Mouse (Mus musculus): Measurements from ENCODE around the gene Col6a5. TPM values are rescaled to one million over a fixed set of nuclear protein-coding genes. Genes with fewer than 3 reads are reported as not detected.

The Col6a5 gene
- polyA plus RNA-seq, 1 experiment from 2014 or later, result 0.16 TPM

GRCm38 (mm10) chr9:105967976-105968375 lies 7.5 kb upstream of the Col6a5 start:
- Histone ChIP-seq H3K4me1 (replicated peaks; ENCODE audit: insufficient read depth, low read length) (no peaks in the 10 kb centered on the region), H3K4me3 (replicated peaks; ENCODE audit: low read depth, low read length) (no peak overlapping the region), H3K9ac (ENCODE audit: low read depth, low read length) (no peak overlapping the region), H3K9me3 (replicated peaks; ENCODE audit: low read length) (no peaks in the 10 kb centered on the region), H3K27ac (no peak overlapping the region), H3K27me3 (ENCODE audit: insufficient read depth, low read length) (no peaks in the 10 kb centered on the region), H3K4me2 (ENCODE audit: low read length) (no peak overlapping the region), H3K36me3 (ENCODE audit: insufficient read depth, low read length) (no peaks in the 10 kb centered on the region)
- ATAC-seq (replicated peaks; ENCODE audit: low FRiP score, low read depth) (no peak), DNase-seq (ENCODE audit: low spot score) (no peak)
- 78% methylated on average over 5 of the region's 5 CpGs for WGBS
- no peak for TF ChIP-seq CTCF (IDR thresholded peaks at IDR 0.05; ENCODE audit: low read depth)

- Histone ChIP-seq H3K36me3 (ENCODE audit: insufficient read depth, low read length) (no peaks in the 10 kb centered on the region), H3K4me1 (replicated peaks; ENCODE audit: insufficient read depth, low read length) (no peaks in the 10 kb centered on the region), H3K27me3 (ENCODE audit: insufficient read depth, low read length) (no peaks in the 10 kb centered on the region), H3K27ac (no peak overlapping the region), H3K4me3 (replicated peaks; ENCODE audit: low read depth, low read length) (no peak overlapping the region), H3K9ac (ENCODE audit: low read depth, low read length) (no peak overlapping the region), H3K9me3 (replicated peaks; ENCODE audit: low read length) (no peaks in the 10 kb centered on the region), H3K4me2 (ENCODE audit: low read length) (no peak overlapping the region)
- DNase-seq (ENCODE audit: low spot score) (no peak), ATAC-seq (replicated peaks; ENCODE audit: low FRiP score, low read depth) (no peak)
- WGBS, result 59% methylated on average over 1 of the region's 1 CpGs
- no peak for TF ChIP-seq CTCF (IDR thresholded peaks at IDR 0.05; ENCODE audit: low read depth)
Measured at GRCm38 (mm10) chr9:105959116-105959515, 1.3 kb downstream of the Col6a5 start.

- no peak for DNase-seq (ENCODE audit: low spot score)
- no peak overlapping the region for H3K4me2 ChIP-seq (ENCODE audit: low read length)
- no peaks in the 10 kb centered on the region for H3K36me3 ChIP-seq (ENCODE audit: insufficient read depth, low read length)
- ATAC-seq (replicated peaks; ENCODE audit: low FRiP score, low read depth), result no peak
- no peaks in the 10 kb centered on the region for H3K27me3 ChIP-seq (ENCODE audit: insufficient read depth, low read length)
- no peaks in the 10 kb centered on the region for H3K9me3 ChIP-seq (replicated peaks; ENCODE audit: low read length)
- H3K9ac ChIP-seq (ENCODE audit: low read depth, low read length), result no peak overlapping the region
- H3K27ac ChIP-seq, result no peak overlapping the region
- 86% methylated on average over 1 of the region's 1 CpGs for WGBS
- no peak for TF ChIP-seq CTCF (IDR thresholded peaks at IDR 0.05; ENCODE audit: low read depth)
- no peak overlapping the region for H3K4me3 ChIP-seq (replicated peaks; ENCODE audit: low read depth, low read length)
- no peaks in the 10 kb centered on the region for H3K4me1 ChIP-seq (replicated peaks; ENCODE audit: insufficient read depth, low read length)
Measured at GRCm38 (mm10) chr9:105949755-105950154, 10.7 kb downstream of the Col6a5 start.

GRCm38 (mm10) chr9:105947577-105947976 lies 12.9 kb downstream of the Col6a5 start:
- H3K9me3 ChIP-seq (replicated peaks; ENCODE audit: low read length), result no peaks in the 10 kb centered on the region
- DNase-seq (ENCODE audit: low spot score) (no peak), ATAC-seq (replicated peaks; ENCODE audit: low FRiP score, low read depth) (no peak)
- no peak overlapping the region for H3K4me3 ChIP-seq (replicated peaks; ENCODE audit: low read depth, low read length)
- WGBS, result 60% methylated on average over 3 of the region's 3 CpGs
- TF ChIP-seq CTCF (IDR thresholded peaks at IDR 0.05; ENCODE audit: low read depth), result no peak
- H3K27me3 ChIP-seq (ENCODE audit: insufficient read depth, low read length), result no peaks in the 10 kb centered on the region
- H3K4me1 ChIP-seq (replicated peaks; ENCODE audit: insufficient read depth, low read length), result no peaks in the 10 kb centered on the region
- no peak overlapping the region for H3K27ac ChIP-seq
- H3K36me3 ChIP-seq (ENCODE audit: insufficient read depth, low read length), result no peaks in the 10 kb centered on the region
- no peak overlapping the region for H3K9ac ChIP-seq (ENCODE audit: low read depth, low read length)
- H3K4me2 ChIP-seq (ENCODE audit: low read length), result no peak overlapping the region

GRCm38 (mm10) chr9:105933816-105934215 lies 26.6 kb downstream of the Col6a5 start:
- TF ChIP-seq CTCF (IDR thresholded peaks at IDR 0.05; ENCODE audit: low read depth), result no peak
- no peak overlapping the region for H3K27ac ChIP-seq
- peak; percentile 2 for DNase-seq (ENCODE audit: low spot score)
- WGBS, result 36% methylated on average over 6 of the region's 6 CpGs
- no peak for ATAC-seq (replicated peaks; ENCODE audit: low FRiP score, low read depth)
- no peak overlapping the region for H3K9ac ChIP-seq (ENCODE audit: low read depth, low read length)
- H3K4me2 ChIP-seq (ENCODE audit: low read length), result no peak overlapping the region
- no peak overlapping the region for H3K4me3 ChIP-seq (replicated peaks; ENCODE audit: low read depth, low read length)
- no peaks in the 10 kb centered on the region for H3K9me3 ChIP-seq (replicated peaks; ENCODE audit: low read length)
- no peaks in the 10 kb centered on the region for H3K27me3 ChIP-seq (ENCODE audit: insufficient read depth, low read length)
- H3K4me1 ChIP-seq (replicated peaks; ENCODE audit: insufficient read depth, low read length), result no peaks in the 10 kb centered on the region
- H3K36me3 ChIP-seq (ENCODE audit: insufficient read depth, low read length), result no peaks in the 10 kb centered on the region

GRCm38 (mm10) chr9:105929287-105929686 lies 31.2 kb downstream of the Col6a5 start:
- no peak for ATAC-seq (replicated peaks; ENCODE audit: low FRiP score, low read depth)
- no peak for DNase-seq (ENCODE audit: low spot score)
- H3K4me1 ChIP-seq (replicated peaks; ENCODE audit: insufficient read depth, low read length), result no peaks in the 10 kb centered on the region
- no peak overlapping the region for H3K4me3 ChIP-seq (replicated peaks; ENCODE audit: low read depth, low read length)
- WGBS, result 60% methylated on average over 4 of the region's 4 CpGs
- H3K27ac ChIP-seq, result no peak overlapping the region
- H3K4me2 ChIP-seq (ENCODE audit: low read length), result no peak overlapping the region
- no peaks in the 10 kb centered on the region for H3K9me3 ChIP-seq (replicated peaks; ENCODE audit: low read length)
- H3K9ac ChIP-seq (ENCODE audit: low read depth, low read length), result no peak overlapping the region
- H3K36me3 ChIP-seq (ENCODE audit: insufficient read depth, low read length), result no peaks in the 10 kb centered on the region
- H3K27me3 ChIP-seq (ENCODE audit: insufficient read depth, low read length), result no peaks in the 10 kb centered on the region
- TF ChIP-seq CTCF (IDR thresholded peaks at IDR 0.05; ENCODE audit: low read depth), result no peak

- H3K36me3 ChIP-seq (ENCODE audit: insufficient read depth, low read length), result no peaks in the 10 kb centered on the region
- WGBS, result 72% methylated on average over 6 of the region's 6 CpGs
- no peak for ATAC-seq (replicated peaks; ENCODE audit: low FRiP score, low read depth)
- H3K4me1 ChIP-seq (replicated peaks; ENCODE audit: insufficient read depth, low read length), result no peaks in the 10 kb centered on the region
- no peak for DNase-seq (ENCODE audit: low spot score)
- H3K4me2 ChIP-seq (ENCODE audit: low read length), result no peak overlapping the region
- H3K4me3 ChIP-seq (replicated peaks; ENCODE audit: low read depth, low read length), result no peak overlapping the region
- TF ChIP-seq CTCF (IDR thresholded peaks at IDR 0.05; ENCODE audit: low read depth), result no peak
- no peak overlapping the region for H3K27ac ChIP-seq
- no peaks in the 10 kb centered on the region for H3K27me3 ChIP-seq (ENCODE audit: insufficient read depth, low read length)
- H3K9ac ChIP-seq (ENCODE audit: low read depth, low read length), result no peak overlapping the region
- no peaks in the 10 kb centered on the region for H3K9me3 ChIP-seq (replicated peaks; ENCODE audit: low read length)
Measured at GRCm38 (mm10) chr9:105928406-105929071, 31.9 kb downstream of the Col6a5 start.
